Comparison of ENCODE assay signal across 27 mouse cellular contexts in genomic region chr15:77789186-77789585, GRCm38 (mm10). TPM values are rescaled to one million over a fixed set of nuclear protein-coding genes. Genes with fewer than 3 reads are reported as not detected.
DNase-seq lines count a peak whose midpoint lies in the region; ATAC-seq and TF ChIP-seq lines count a peak whose summit lies in the region.
"Had no signal": no experiment of that assay in that cellular context is flagged by ENCODE, and none has a peak within 500 bp of the region (broad histone marks: within the 10 kb centered on the region; RNA-seq: fewer than 3 reads in every experiment).

No protein-coding gene starts in this region.

- no peak for TF ChIP-seq CTCF in cerebellum, adult 2 months (IDR thresholded peaks at IDR 0.05; ENCODE audit: borderline replicate concordance, insufficient read depth, low read depth, low read length)
- TF ChIP-seq CTCF in layer of hippocampus, adult 2 months (conservative IDR thresholded peaks at IDR 0.05), result no peak

- H3K36me3 ChIP-seq in hindbrain, embryonic 12.5 days, result peaks cover 78% of the 10 kb centered on the region

- no peak overlapping the region for H3K4me2 ChIP-seq in hindbrain, embryonic 12.5 days (replicated peaks)
- H3K4me2 ChIP-seq: embryonic facial prominence, embryonic 13.5 days; forebrain, embryonic 15.5 days; limb, embryonic 15.5 days; liver, embryonic 13.5 days; midbrain, embryonic 13.5 days; neural tube, embryonic 15.5 days had no signal

- 86% methylated on average over 3 of the region's 3 CpGs for WGBS in cerebellum, adult 2 months
- WGBS in hindbrain, embryonic 12.5 days, result 83% methylated on average over 3 of the region's 3 CpGs

- no peak for TF ChIP-seq POLR2A in cerebellum, adult 2 months (IDR thresholded peaks at IDR 0.05; ENCODE audit: borderline replicate concordance, insufficient read depth, low read length)

- 0 out of 2 replicates have a peak overlapping the region, but pooled peaks have one; percentile 14 for H3K27ac ChIP-seq in cerebellum, adult 2 months (ENCODE audit: insufficient read depth, low read length)
- H3K27ac ChIP-seq in layer of hippocampus, adult 2 months, result peak overlapping the region; percentile 65; the same call in 1 of the 2 replicates
- no peak overlapping the region for H3K27ac ChIP-seq in hindbrain, embryonic 12.5 days
- H3K27ac ChIP-seq: embryonic facial prominence, embryonic 13.5 days; forebrain, embryonic 10.5 days; forebrain, embryonic 15.5 days; hindbrain, embryonic 10.5 days; limb, embryonic 15.5 days; liver, embryonic 13.5 days; midbrain, embryonic 13.5 days; neural tube, embryonic 15.5 days had no signal

- DNase-seq in cerebellum, adult 2 months, result no peak
- no peak for DNase-seq in cerebellum, adult 11-12 months
- DNase-seq in layer of hippocampus, adult 2 months (ENCODE audit: low spot score in 2 of 2), result no peak
- DNase-seq in layer of hippocampus, adult 11-12 months (ENCODE audit: low spot score), result no peak
- peak; percentile 63 for DNase-seq in CD4-positive, CD25-positive, alpha-beta regulatory T cell, adult 2 months (ENCODE audit: low read depth, low spot score)
- DNase-seq: adrenal gland, adult 8-10 months; cerebellum, adult 9-11 months; embryo, embryonic 11 days; kidney, adult 11 months; kidney, postnatal 14 days; liver, embryonic 13.5 days; lung, adult 18-20 months; lung, postnatal 4 days; spleen, adult 18-20 months had no signal

- peak; percentile 79 for ATAC-seq in inflammation-experienced regulatory T-cells, adult 6 months
- no peak for ATAC-seq in hindbrain, embryonic 12.5 days (ENCODE audit: low FRiP score)
- no peak for ATAC-seq in megakaryocyte-erythroid progenitor cell, adult 5-6 weeks (replicated peaks; ENCODE audit: low FRiP score, low TSS enrichment, poor library complexity, severe bottlenecking)
- ATAC-seq: forebrain, embryonic 15.5 days; lung, postnatal 0 days; midbrain, embryonic 13.5 days had no signal

- peaks cover 54% of the 10 kb centered on the region for H3K4me1 ChIP-seq in cerebellum, adult 2 months (ENCODE audit: control insufficient read depth, insufficient read depth, low read length)
- no peaks in the 10 kb centered on the region for H3K4me1 ChIP-seq in hindbrain, embryonic 12.5 days
- H3K4me1 ChIP-seq: forebrain, embryonic 10.5 days; forebrain, embryonic 15.5 days; hindbrain, embryonic 10.5 days; liver, embryonic 13.5 days; midbrain, embryonic 13.5 days had no signal

- H3K4me3 ChIP-seq in cerebellum, adult 2 months (replicated peaks; ENCODE audit: insufficient read depth, low read depth, low read length), result no peak overlapping the region
- H3K4me3 ChIP-seq in layer of hippocampus, adult 2 months, result no peak overlapping the region
- H3K4me3 ChIP-seq in hindbrain, embryonic 12.5 days, result no peak overlapping the region
- H3K4me3 ChIP-seq: embryonic facial prominence, embryonic 13.5 days; forebrain, embryonic 10.5 days; forebrain, embryonic 15.5 days; hindbrain, embryonic 10.5 days; limb, embryonic 15.5 days; liver, embryonic 13.5 days; megakaryocyte, embryonic 14.5 days; midbrain, embryonic 13.5 days; neural tube, embryonic 15.5 days had no signal

- no peaks in the 10 kb centered on the region for H3K27me3 ChIP-seq in cerebellum, adult 2 months (ENCODE audit: control insufficient read depth, insufficient read depth, low read length)
- H3K27me3 ChIP-seq in hindbrain, embryonic 12.5 days, result no peaks in the 10 kb centered on the region
- H3K27me3 ChIP-seq: embryonic facial prominence, embryonic 13.5 days; forebrain, embryonic 15.5 days; limb, embryonic 15.5 days; liver, embryonic 13.5 days; megakaryocyte, embryonic 14.5 days; midbrain, embryonic 13.5 days; neural tube, embryonic 15.5 days had no signal

- H3K9ac ChIP-seq in hindbrain, embryonic 12.5 days, result no peak overlapping the region
- H3K9ac ChIP-seq: embryonic facial prominence, embryonic 13.5 days; forebrain, embryonic 15.5 days; limb, embryonic 15.5 days; liver, embryonic 13.5 days; midbrain, embryonic 13.5 days; neural tube, embryonic 15.5 days had no signal

- no peaks in the 10 kb centered on the region for H3K9me3 ChIP-seq in hindbrain, embryonic 12.5 days (replicated peaks)
- H3K9me3 ChIP-seq: embryonic facial prominence, embryonic 13.5 days; forebrain, embryonic 10.5 days; forebrain, embryonic 15.5 days; hindbrain, embryonic 10.5 days; limb, embryonic 15.5 days; liver, embryonic 13.5 days; megakaryocyte, embryonic 14.5 days; midbrain, embryonic 13.5 days; neural tube, embryonic 15.5 days had no signal

RNA-seq across cellular contexts. Expression of gene Apol8, which starts 32.4 kb away (rescaled TPM):
- 6.9 and 8.2 TPM in 2 replicates for polyA plus RNA-seq in cerebellum, adult 2 months (2012; rRNA removed)
- total RNA-seq in layer of hippocampus, adult 2 months (2021), result 1 to 10 TPM; 5.7 to 7.4 TPM
- polyA plus RNA-seq in inflammation-experienced regulatory T-cells, adult 6 months (2017; shearing (Covaris generic)), result 1 to 10 TPM in 1 of 3 experiments, not detected in 2; 1.2 TPM
- 0.22 and 0.47 TPM in 2 replicates for polyA plus RNA-seq in hindbrain, embryonic 12.5 days (2016; fragmentation: Nextera tagmentation; extraction: Ambion mirVana)
- total RNA-seq in megakaryocyte-erythroid progenitor cell, adult 5-6 weeks (2014; fragmentation: Nextera tagmentation), result 3.8 and 5.5 TPM in 2 replicates
- total RNA-seq in megakaryocyte-erythroid progenitor cell, adult 5-6 weeks (2017), result 1.4 and 1.6 TPM in 2 replicates
- polyA plus RNA-seq: forebrain, embryonic 15.5 days; kidney, embryonic 14.5 days had no signal

RNA-seq across cellular contexts. Expression of gene Myh9, which starts 52.8 kb away (rescaled TPM):
- polyA plus RNA-seq in cerebellum, adult 2 months (2012; rRNA removed), result 44.2 and 45.2 TPM in 2 replicates
- 10 to 100 TPM; 88.3 to 96.3 TPM for total RNA-seq in layer of hippocampus, adult 2 months (2021)
- 100 to 1,000 TPM; 218 to 293 (median 259) TPM for polyA plus RNA-seq in inflammation-experienced regulatory T-cells, adult 6 months (2017; shearing (Covaris generic))
- polyA plus RNA-seq in hindbrain, embryonic 12.5 days (2016; fragmentation: Nextera tagmentation; extraction: Ambion mirVana), result 32.0 and 33.5 TPM in 2 replicates
- total RNA-seq in megakaryocyte-erythroid progenitor cell, adult 5-6 weeks (2014; fragmentation: Nextera tagmentation), result 98.3 and 144 TPM in 2 replicates
- 195 and 198 TPM in 2 replicates for total RNA-seq in megakaryocyte-erythroid progenitor cell, adult 5-6 weeks (2017)
